Comparison of ENCODE assay signal across 8 mouse cellular contexts in genomic region chr7:126704121-126704980, GRCm38 (mm10). TPM values are rescaled to one million over a fixed set of nuclear protein-coding genes. Genes with fewer than 3 reads are reported as not detected.
DNase-seq lines count a peak whose midpoint lies in the region; ATAC-seq lines count a peak whose summit lies in the region.

No protein-coding gene starts in this region.

- H3K9ac ChIP-seq in embryonic facial prominence, embryonic 11.5 days (replicated peaks; ENCODE audit: low read length): peak overlapping the region; percentile 65
- H3K9ac ChIP-seq in liver, embryonic 13.5 days: peak overlapping the region; percentile 49
- H3K9ac ChIP-seq in stomach, embryonic 14.5 days (replicated peaks; ENCODE audit: low read depth, low read length): peak overlapping the region; percentile 14; the same call in 1 of the 2 replicates

- H3K4me1 ChIP-seq in embryonic facial prominence, embryonic 11.5 days (ENCODE audit: control insufficient read depth, insufficient read depth, low read length): 0 out of 2 replicates have a peak, but pooled peaks cover 6% of the 10 kb centered on the region
- peaks cover 35% of the 10 kb centered on the region for H3K4me1 ChIP-seq in heart, embryonic 10.5 days
- H3K4me1 ChIP-seq in liver, embryonic 13.5 days (replicated peaks): peaks cover 59% of the 10 kb centered on the region
- peaks cover 8% of the 10 kb centered on the region for H3K4me1 ChIP-seq in stomach, embryonic 14.5 days (ENCODE audit: control insufficient read depth, insufficient read depth, low read length)

- peak; percentile 46 to 47 for DNase-seq in urinary bladder, adult 18-20 months (ENCODE audit: low spot score in 2 of 2)
- DNase-seq in urinary bladder, postnatal 10 days (ENCODE audit: low spot score): no peak
- DNase-seq in embryonic facial prominence, embryonic 11.5 days (ENCODE audit: low spot score): peak; percentile 83
- peak; percentile 82 for DNase-seq in heart, embryonic 10.5 days (ENCODE audit: low spot score)
- DNase-seq in kidney, postnatal 14 days: peak; percentile 73
- peak; percentile 66 for DNase-seq in liver, embryonic 13.5 days
- peak; percentile 91 for DNase-seq in naive thymus-derived CD4-positive, alpha-beta T cell, adult 2 months (ENCODE audit: low read depth)

- no peak overlapping the region for H3K27ac ChIP-seq in embryonic facial prominence, embryonic 11.5 days (replicated peaks; ENCODE audit: low read depth, low read length)
- H3K27ac ChIP-seq in heart, embryonic 10.5 days: 0 out of 2 replicates have a peak overlapping the region, but pooled peaks have one; percentile 43
- peak overlapping the region; percentile 73 for H3K27ac ChIP-seq in liver, embryonic 13.5 days
- no peak overlapping the region for H3K27ac ChIP-seq in stomach, embryonic 14.5 days (ENCODE audit: low read length)

- 2% methylated on average over 39 of the region's 39 CpGs for WGBS in embryonic facial prominence, embryonic 11.5 days
- WGBS in heart, embryonic 10.5 days: 3% methylated on average over 39 of the region's 39 CpGs
- 2% methylated on average over 39 of the region's 39 CpGs for WGBS in liver, embryonic 13.5 days (ENCODE audit: insufficient replicate concordance)
- 3% methylated on average over 39 of the region's 39 CpGs for WGBS in stomach, embryonic 14.5 days

- no peaks in the 10 kb centered on the region for H3K36me3 ChIP-seq in embryonic facial prominence, embryonic 11.5 days (replicated peaks; ENCODE audit: control insufficient read depth, insufficient read depth, low read depth, low read length)
- H3K36me3 ChIP-seq in heart, embryonic 10.5 days: 0 out of 2 replicates have a peak, but pooled peaks cover 3% of the 10 kb centered on the region
- peaks cover 15% of the 10 kb centered on the region; the same call in 1 of the 2 replicates for H3K36me3 ChIP-seq in liver, embryonic 13.5 days
- no peaks in the 10 kb centered on the region for H3K36me3 ChIP-seq in stomach, embryonic 14.5 days (ENCODE audit: control insufficient read depth, insufficient read depth, low read length)

- H3K27me3 ChIP-seq in embryonic facial prominence, embryonic 11.5 days (ENCODE audit: control insufficient read depth, insufficient read depth, low read length): peaks cover 2% of the 10 kb centered on the region; the same call in 1 of the 2 replicates
- H3K27me3 ChIP-seq in heart, embryonic 10.5 days (ENCODE audit: insufficient read depth, poor library complexity, severe bottlenecking): peaks cover 54% of the 10 kb centered on the region
- H3K27me3 ChIP-seq in liver, embryonic 13.5 days: peaks cover 42% of the 10 kb centered on the region
- no peaks in the 10 kb centered on the region; the same call in 1 of the 2 replicates for H3K27me3 ChIP-seq in stomach, embryonic 14.5 days (ENCODE audit: control insufficient read depth, insufficient read depth, low read length)

- no peaks in the 10 kb centered on the region for H3K9me3 ChIP-seq in embryonic facial prominence, embryonic 11.5 days (replicated peaks; ENCODE audit: control insufficient read depth, low read length)
- H3K9me3 ChIP-seq in heart, embryonic 10.5 days: peaks cover 6% of the 10 kb centered on the region; the same call in 1 of the 2 replicates
- no peaks in the 10 kb centered on the region for H3K9me3 ChIP-seq in liver, embryonic 13.5 days (replicated peaks)
- H3K9me3 ChIP-seq in stomach, embryonic 14.5 days (ENCODE audit: control insufficient read depth, low read depth, low read length): no peaks in the 10 kb centered on the region

- peak; percentile 68 for ATAC-seq in embryonic facial prominence, embryonic 11.5 days (replicated peaks; ENCODE audit: insufficient number of reproducible peaks, low FRiP score, low TSS enrichment, low read depth)
- peak; percentile 57 for ATAC-seq in liver, embryonic 13.5 days (ENCODE audit: low read depth)
- ATAC-seq in stomach, embryonic 14.5 days (ENCODE audit: insufficient number of reproducible peaks, insufficient read depth, low FRiP score, low read depth): peak; percentile 42; the same call in 1 of the 2 replicates

- peak overlapping the region; percentile 94 for H3K4me2 ChIP-seq in embryonic facial prominence, embryonic 11.5 days (ENCODE audit: low read depth, low read length)
- peak overlapping the region; percentile 64 for H3K4me2 ChIP-seq in liver, embryonic 13.5 days
- H3K4me2 ChIP-seq in stomach, embryonic 14.5 days (replicated peaks; ENCODE audit: low read depth, low read length): peak overlapping the region; percentile 52

- peak overlapping the region; percentile 52 for H3K4me3 ChIP-seq in embryonic facial prominence, embryonic 11.5 days (ENCODE audit: low read depth, low read length)
- peak overlapping the region; percentile 62 for H3K4me3 ChIP-seq in heart, embryonic 10.5 days
- H3K4me3 ChIP-seq in liver, embryonic 13.5 days (replicated peaks): peak overlapping the region; percentile 50
- peak overlapping the region; percentile 31 for H3K4me3 ChIP-seq in stomach, embryonic 14.5 days (ENCODE audit: low read depth, low read length)

RNA-seq across cellular contexts. Expression of gene Coro1a, which starts 3.2 kb away (rescaled TPM):
- polyA plus RNA-seq in embryonic facial prominence, embryonic 11.5 days (2014; fragmentation: Nextera tagmentation; extraction: Ambion mirVana): 37.5 and 42.5 TPM in 2 replicates
- polyA plus RNA-seq in heart, embryonic 10.5 days (2016; fragmentation: Nextera tagmentation; extraction: Ambion mirVana): 10.0 and 21.7 TPM in 2 replicates
- 73.1 and 78.7 TPM in 2 replicates for polyA plus RNA-seq in liver, embryonic 13.5 days (2015; fragmentation: Nextera tagmentation; extraction: Ambion mirVana)
- 28.6 and 29.5 TPM in 2 replicates for polyA plus RNA-seq in stomach, embryonic 14.5 days (2014; fragmentation: Nextera tagmentation; extraction: Ambion mirVana)

RNA-seq across cellular contexts. Expression of gene Slx1b, which starts 8.8 kb away (rescaled TPM):
- 10.0 and 10.4 TPM in 2 replicates for polyA plus RNA-seq in embryonic facial prominence, embryonic 11.5 days (2014; fragmentation: Nextera tagmentation; extraction: Ambion mirVana)
- polyA plus RNA-seq in heart, embryonic 10.5 days (2016; fragmentation: Nextera tagmentation; extraction: Ambion mirVana): 6.9 and 8.8 TPM in 2 replicates
- 3.6 and 4.2 TPM in 2 replicates for polyA plus RNA-seq in liver, embryonic 13.5 days (2015; fragmentation: Nextera tagmentation; extraction: Ambion mirVana)
- 7.1 and 8.4 TPM in 2 replicates for polyA plus RNA-seq in stomach, embryonic 14.5 days (2014; fragmentation: Nextera tagmentation; extraction: Ambion mirVana)

RNA-seq across cellular contexts. Expression of gene Bola2, which starts 9.2 kb away (rescaled TPM):
- polyA plus RNA-seq in embryonic facial prominence, embryonic 11.5 days (2014; fragmentation: Nextera tagmentation; extraction: Ambion mirVana): 143 and 147 TPM in 2 replicates
- 135 and 159 TPM in 2 replicates for polyA plus RNA-seq in heart, embryonic 10.5 days (2016; fragmentation: Nextera tagmentation; extraction: Ambion mirVana)
- polyA plus RNA-seq in liver, embryonic 13.5 days (2015; fragmentation: Nextera tagmentation; extraction: Ambion mirVana): 113 and 128 TPM in 2 replicates
- polyA plus RNA-seq in stomach, embryonic 14.5 days (2014; fragmentation: Nextera tagmentation; extraction: Ambion mirVana): 118 and 127 TPM in 2 replicates

RNA-seq across cellular contexts. Expression of gene Sult1a1, which starts 28.1 kb away (rescaled TPM):
- polyA plus RNA-seq in embryonic facial prominence, embryonic 11.5 days (2014; fragmentation: Nextera tagmentation; extraction: Ambion mirVana): 0.15 and 0.70 TPM in 2 replicates
- 0.34 and 0.94 TPM in 2 replicates for polyA plus RNA-seq in heart, embryonic 10.5 days (2016; fragmentation: Nextera tagmentation; extraction: Ambion mirVana)
- 1.8 and 2.0 TPM in 2 replicates for polyA plus RNA-seq in liver, embryonic 13.5 days (2015; fragmentation: Nextera tagmentation; extraction: Ambion mirVana)
- 5.8 and 7.0 TPM in 2 replicates for polyA plus RNA-seq in stomach, embryonic 14.5 days (2014; fragmentation: Nextera tagmentation; extraction: Ambion mirVana)

RNA-seq across cellular contexts. Expression of gene Mapk3, which starts 55.0 kb away (rescaled TPM):
- polyA plus RNA-seq in embryonic facial prominence, embryonic 11.5 days (2014; fragmentation: Nextera tagmentation; extraction: Ambion mirVana): 37.1 and 44.9 TPM in 2 replicates
- polyA plus RNA-seq in heart, embryonic 10.5 days (2016; fragmentation: Nextera tagmentation; extraction: Ambion mirVana): 59.6 and 69.8 TPM in 2 replicates
- polyA plus RNA-seq in liver, embryonic 13.5 days (2015; fragmentation: Nextera tagmentation; extraction: Ambion mirVana): 19.0 and 19.3 TPM in 2 replicates
- 98.4 and 105 TPM in 2 replicates for polyA plus RNA-seq in stomach, embryonic 14.5 days (2014; fragmentation: Nextera tagmentation; extraction: Ambion mirVana)

Comparison
In these comparisons a context has a peak if more than half of its experiments do, and no peak if none do; other contexts are left out.
1. H3K27ac ChIP-seq: peak in heart, embryonic 10.5 days (single experiment) and liver, embryonic 13.5 days (single experiment); none in embryonic facial prominence, embryonic 11.5 days (single experiment) and stomach, embryonic 14.5 days (single experiment).
2. H3K9ac ChIP-seq: peak in every context shown above with its lines; median percentile 65 in embryonic facial prominence, embryonic 11.5 days; 49 in liver, embryonic 13.5 days; 14 in stomach, embryonic 14.5 days.
3. Peak in every context shown above with its lines, with median percentiles within 50 percentile points of each other: ATAC-seq, H3K4me2 ChIP-seq and H3K4me3 ChIP-seq.